Mouse (Mus musculus) stomach, postnatal 0 days (tissue): ENCODE results near the gene Tsen54.

ENCODE experiments used
- CTCF ChIP-seq: IDR thresholded peaks from 2 replicates; pipeline ENCODE4 v1.5.1; 2016; ENCODE audit warnings: antibody characterized with exemption, low read depth, mild to moderate bottlenecking, moderate library complexity
- EP300 ChIP-seq: optimal IDR thresholded peaks from 2 replicates; pipeline ENCODE3; 2016; ENCODE audit warnings: antibody characterized with exemption

GRCm38 (mm10) chr11:115797665-115798064, 16.9 kb upstream of the Tsen54 start:
- TF ChIP-seq CTCF (no peak), EP300 (no peak)
